Mouse (Mus musculus) stomach, embryonic 14.5 days (tissue): Measurements from ENCODE around the gene Uqcc1. TPM values are rescaled to one million over a fixed set of nuclear protein-coding genes. Genes with fewer than 3 reads are reported as not detected.
A peak's percentile ranks its signal among the peaks of the same experiment; 100 is the strongest.

Source experiments
- ATAC-seq: fragments of 200-750 bp; cut with Nextera tagmentation; 2 replicates; pipeline ENCODE4 v1.8.0; 2017; ENCODE audit warnings: low read depth, moderate TSS enrichment; ENCODE audit not compliant: insufficient number of reproducible peaks, insufficient read depth, low FRiP score
- H3K27ac ChIP-seq: fragments of 300-500 bp; sonication (generic); 2 replicates; pipeline ENCODE4 v1.5.1; 2014; ENCODE audit warnings: mild to moderate bottlenecking, low read length, moderate library complexity, mixed read lengths
- H3K27me3 ChIP-seq: fragments of 300-500 bp; sonication (generic); 2 replicates; pipeline ENCODE4 v1.6.1; 2014; ENCODE audit warnings: low read length, control low read depth, mixed read lengths; ENCODE audit not compliant: control insufficient read depth, insufficient read depth
- H3K36me3 ChIP-seq: fragments of 300-500 bp; sonication (generic); 2 replicates; pipeline ENCODE4 v1.6.1; 2014; ENCODE audit warnings: mild to moderate bottlenecking, control low read depth, low read length, moderate library complexity, mixed read lengths; ENCODE audit not compliant: control insufficient read depth, insufficient read depth
- H3K4me1 ChIP-seq: fragments of 300-500 bp; sonication (generic); 2 replicates; pipeline ENCODE4 v1.6.1; 2014; ENCODE audit warnings: low read length, control low read depth, mixed read lengths; ENCODE audit not compliant: control insufficient read depth, insufficient read depth
- H3K4me2 ChIP-seq: fragments of 300-500 bp; sonication (generic); replicated peaks from 2 replicates; pipeline ENCODE4 v1.6.1; 2014; ENCODE audit warnings: low read depth, low read length, control low read depth
- H3K4me3 ChIP-seq: fragments of 300-500 bp; sonication (generic); 2 replicates; pipeline ENCODE4 v1.5.1; 2014; ENCODE audit warnings: low read depth, low read length, control low read depth
- H3K9ac ChIP-seq: fragments of 300-500 bp; sonication (generic); replicated peaks from 2 replicates; pipeline ENCODE4 v1.6.1; 2014; ENCODE audit warnings: low read depth, mild to moderate bottlenecking, control low read depth, low read length, moderate library complexity, mixed read lengths
- H3K9me3 ChIP-seq: fragments of 300-500 bp; sonication (generic); 2 replicates; pipeline ENCODE4 v1.6.1; 2016; ENCODE audit warnings: low read depth, low read length, control low read depth; ENCODE audit not compliant: control insufficient read depth
- WGBS: fragments of 180-500 bp; shearing (Covaris S2); extraction: QIAGEN DNeasy Blood & Tissue Kit; methylation state at CpG from one replicate; pipeline ENCODE4 v1.1.7; 2014; 5-methylcytosine and 5-hydroxymethylcytosine counted together
- polyA plus RNA-seq: library from polyadenylated mRNA; unstranded; fragments of >200 nt; fragmentation: Nextera tagmentation; extraction: Ambion mirVana; gene quantifications from 2 replicates; pipeline ENCODE4 v1.2.1, GENCODE M21; 2014

The Uqcc1 gene
- 56.3 and 64.4 TPM in 2 replicates for polyA plus RNA-seq

DNA sequence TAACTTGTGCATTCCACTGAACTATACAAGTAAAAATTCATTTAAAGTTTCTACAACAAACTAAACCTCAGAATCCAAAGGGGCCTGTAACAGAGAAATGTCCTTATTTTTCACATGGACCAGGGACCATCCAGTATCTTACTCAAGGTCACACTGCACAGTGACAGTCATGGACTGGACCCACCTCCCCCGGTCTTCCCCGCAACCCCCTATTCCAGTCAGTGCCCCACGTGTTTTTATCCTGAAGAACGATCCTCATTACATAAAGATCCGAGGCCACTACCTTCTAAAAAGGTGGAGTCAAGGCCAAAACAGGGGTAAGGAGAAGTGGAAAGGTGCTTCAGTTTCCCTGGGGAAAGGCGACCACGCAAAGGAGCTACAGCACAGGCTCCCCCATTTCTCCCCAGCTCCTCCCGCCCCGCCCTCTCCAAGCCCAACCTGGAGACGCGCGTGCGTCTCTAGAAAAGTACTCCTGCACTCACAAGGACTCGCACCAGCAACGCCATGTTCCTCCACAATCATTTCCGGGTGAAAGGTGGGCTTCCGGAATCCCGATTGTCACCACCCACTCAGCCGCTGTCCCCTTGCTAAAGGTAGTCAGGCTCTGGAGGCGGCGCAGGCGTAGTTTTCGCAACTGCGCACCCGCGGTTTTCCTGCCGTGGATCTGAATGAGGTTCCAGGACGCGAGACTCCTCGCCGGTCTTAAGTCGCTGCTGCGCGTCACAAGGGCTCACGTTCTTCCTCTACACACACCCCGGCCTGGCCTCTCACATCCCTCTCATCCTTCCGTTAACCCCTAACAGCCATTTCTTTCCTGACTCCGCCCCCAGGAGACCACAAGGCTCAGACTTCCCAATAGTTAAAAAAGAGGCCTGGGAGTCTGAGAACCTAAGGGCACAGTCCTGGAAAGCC, at the start of gene Uqcc1:
Gene Uqcc1, minus strand, starts transcription at position 780 of the 912 bp plus-strand sequence.
- under 1% methylated on average over 38 of the region's 38 CpGs for WGBS
- Histone ChIP-seq H3K9ac (peak within 1 kb of the TSS; percentile 50), H3K9me3 (no peaks in the 10 kb centered on the region), H3K27ac (peak within 1 kb of the TSS; percentile 88), H3K4me3 (peak within 1 kb of the TSS; percentile 56), H3K36me3 (no peaks in the 10 kb centered on the region), H3K4me1 (peaks cover 7% of the 10 kb centered on the region), H3K4me2 (peak within 1 kb of the TSS; percentile 75), H3K27me3 (no peaks in the 10 kb centered on the region)
- peak; percentile 88 for ATAC-seq

GRCm38 (mm10) chr2:155979328-155979991, 49.4 kb upstream of the Uqcc1 start:
- no peak for ATAC-seq
- Histone ChIP-seq H3K9me3 (no peaks in the 10 kb centered on the region), H3K4me2 (no peak overlapping the region), H3K27me3 (no peaks in the 10 kb centered on the region), H3K4me3 (no peak overlapping the region), H3K27ac (no peak overlapping the region), H3K9ac (no peak overlapping the region), H3K36me3 (peaks cover 83% of the 10 kb centered on the region), H3K4me1 (no peaks in the 10 kb centered on the region)
- WGBS = 86% methylated on average over 5 of the region's 5 CpGs

DNA sequence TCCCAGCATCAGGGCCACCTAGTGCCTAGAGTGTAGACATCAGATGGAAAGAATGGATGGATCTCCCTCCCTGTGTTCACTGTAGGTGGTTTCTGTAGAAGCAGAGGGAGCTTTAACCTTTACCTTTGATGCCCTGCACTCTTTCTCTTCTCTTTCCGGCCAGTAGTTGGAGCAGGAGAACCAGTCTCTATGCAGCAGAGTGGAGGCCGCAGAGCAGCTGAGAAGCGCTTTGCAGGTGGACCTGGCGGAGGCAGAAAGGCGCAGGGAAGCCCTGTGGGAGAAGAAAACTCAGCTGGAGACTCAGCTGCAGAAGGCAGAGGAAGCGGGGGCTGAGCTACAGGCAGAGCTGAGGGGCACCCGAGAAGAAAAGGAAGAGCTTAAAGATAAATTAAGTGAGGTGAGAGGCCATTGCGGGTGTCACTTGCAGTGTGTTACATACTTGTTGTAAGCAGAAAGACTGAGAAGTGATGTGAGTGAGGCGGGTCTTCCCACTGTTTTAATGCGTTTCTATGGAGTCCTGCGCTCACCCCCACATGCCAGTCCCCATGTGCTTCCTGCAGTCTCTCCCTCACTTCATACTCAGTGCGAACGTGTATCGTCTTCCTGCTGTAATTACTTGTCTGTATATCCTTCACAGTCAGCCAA, 44.1 kb upstream of the Uqcc1 start:
- Histone ChIP-seq H3K27me3 (no peaks in the 10 kb centered on the region), H3K4me3 (no peak overlapping the region), H3K9ac (no peak overlapping the region), H3K4me2 (no peak overlapping the region), H3K27ac (no peak overlapping the region), H3K4me1 (no peaks in the 10 kb centered on the region), H3K9me3 (no peaks in the 10 kb centered on the region), H3K36me3 (peaks cover 80% of the 10 kb centered on the region)
- 74% methylated on average over 14 of the region's 14 CpGs for WGBS
- no peak for ATAC-seq

DNA sequence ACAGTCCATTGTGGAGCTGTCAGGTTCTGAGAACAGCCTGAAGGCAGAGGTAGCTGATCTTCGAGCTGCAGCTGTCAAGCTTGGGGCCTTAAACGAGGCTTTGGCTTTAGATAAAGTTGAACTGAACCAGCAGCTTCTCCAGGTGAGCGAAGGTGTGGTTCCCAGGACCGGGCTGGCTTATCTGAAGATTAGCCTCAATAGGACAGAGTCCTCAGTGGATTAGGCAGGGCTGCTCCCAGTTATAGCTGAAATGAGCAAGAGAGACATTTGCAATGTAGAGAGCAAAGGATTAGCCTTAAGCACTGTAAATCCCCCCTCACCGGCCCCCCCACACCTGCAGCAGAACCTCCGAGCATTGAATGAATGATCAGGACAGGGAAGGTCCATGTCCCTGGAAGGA, 43.2 kb upstream of the Uqcc1 start:
- no peak overlapping the region for H3K4me2 ChIP-seq
- no peak overlapping the region for H3K4me3 ChIP-seq
- H3K9me3 ChIP-seq = no peaks in the 10 kb centered on the region
- WGBS = 81% methylated on average over 6 of the region's 6 CpGs
- no peak for ATAC-seq
- H3K4me1 ChIP-seq = no peaks in the 10 kb centered on the region
- no peak overlapping the region for H3K9ac ChIP-seq
- H3K27ac ChIP-seq = no peak overlapping the region
- H3K36me3 ChIP-seq = peaks cover 82% of the 10 kb centered on the region
- H3K27me3 ChIP-seq = no peaks in the 10 kb centered on the region

- no peaks in the 10 kb centered on the region for H3K27me3 ChIP-seq
- no peak overlapping the region for H3K9ac ChIP-seq
- no peaks in the 10 kb centered on the region for H3K4me1 ChIP-seq
- ATAC-seq = no peak
- H3K4me2 ChIP-seq = no peak overlapping the region
- no peak overlapping the region for H3K4me3 ChIP-seq
- no peaks in the 10 kb centered on the region for H3K9me3 ChIP-seq
- no peak overlapping the region for H3K27ac ChIP-seq
- 48% methylated on average over 1 of the region's 1 CpGs for WGBS
- H3K36me3 ChIP-seq = peaks cover 56% of the 10 kb centered on the region
Observed at GRCm38 (mm10) chr2:155962991-155963390, 32.9 kb upstream of the Uqcc1 start.

GRCm38 (mm10) chr2:155961862-155962261, 31.8 kb upstream of the Uqcc1 start:
- peaks cover 4% of the 10 kb centered on the region; the same call in 1 of the 2 replicates for H3K4me1 ChIP-seq
- no peak overlapping the region for H3K9ac ChIP-seq
- no peaks in the 10 kb centered on the region for H3K27me3 ChIP-seq
- H3K4me3 ChIP-seq = no peak overlapping the region
- H3K9me3 ChIP-seq = no peaks in the 10 kb centered on the region
- ATAC-seq = no peak
- H3K36me3 ChIP-seq = peaks cover 47% of the 10 kb centered on the region
- H3K27ac ChIP-seq = no peak overlapping the region
- WGBS = 85% methylated on average over 10 of the region's 10 CpGs
- H3K4me2 ChIP-seq = no peak overlapping the region

- Histone ChIP-seq H3K4me3 (no peak overlapping the region), H3K4me1 (peaks cover 4% of the 10 kb centered on the region; the same call in 1 of the 2 replicates), H3K36me3 (peaks cover 32% of the 10 kb centered on the region), H3K9ac (no peak overlapping the region), H3K27me3 (no peaks in the 10 kb centered on the region), H3K27ac (no peak overlapping the region), H3K9me3 (no peaks in the 10 kb centered on the region), H3K4me2 (no peak overlapping the region)
- ATAC-seq = no peak
- WGBS = 81% methylated on average over 5 of the region's 5 CpGs
Observed at GRCm38 (mm10) chr2:155959981-155960380, 29.9 kb upstream of the Uqcc1 start.
